Mouse (Mus musculus): ENCODE results near the gene Mall.

The Mall gene

DNA sequence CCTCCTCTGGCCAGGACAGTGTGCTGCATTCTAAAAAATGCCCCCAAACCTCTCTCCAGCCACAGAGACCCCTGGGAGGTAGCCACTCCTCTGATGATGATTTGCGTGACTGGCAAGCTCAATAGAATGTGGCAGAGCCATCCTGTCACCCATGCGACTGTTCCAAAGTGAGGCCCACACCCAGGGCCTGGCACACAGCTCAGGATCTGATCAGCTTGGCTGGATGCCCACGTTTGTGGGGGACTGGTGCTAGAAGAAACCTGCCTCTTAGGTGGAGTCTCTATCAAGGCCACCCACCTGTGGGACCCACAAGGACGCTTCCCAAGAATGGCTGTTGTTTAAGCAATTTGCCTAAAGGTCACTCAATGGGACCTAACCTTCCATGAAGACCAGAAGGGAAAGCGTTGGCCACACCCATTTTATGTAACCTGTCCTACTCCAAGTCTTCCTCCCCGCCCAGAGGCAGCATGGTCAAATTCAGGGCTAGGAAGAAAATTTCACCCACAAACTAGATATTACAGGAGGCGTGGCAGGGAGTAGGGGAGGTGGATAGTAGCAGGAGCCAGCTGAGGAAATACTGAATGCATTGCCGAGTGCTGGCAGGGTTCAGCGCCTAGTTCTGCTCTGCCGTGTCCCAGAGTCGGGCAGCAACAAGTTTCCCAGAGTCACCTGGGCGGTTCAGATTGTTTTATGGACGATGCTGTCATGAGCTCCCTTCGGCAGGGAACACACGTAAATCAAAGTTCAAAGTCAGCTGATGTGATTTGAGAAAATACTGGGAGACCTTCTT lies 876 bp downstream of the Mall start:
- DNase-seq (ENCODE audit: low spot score), result no peak

DNA sequence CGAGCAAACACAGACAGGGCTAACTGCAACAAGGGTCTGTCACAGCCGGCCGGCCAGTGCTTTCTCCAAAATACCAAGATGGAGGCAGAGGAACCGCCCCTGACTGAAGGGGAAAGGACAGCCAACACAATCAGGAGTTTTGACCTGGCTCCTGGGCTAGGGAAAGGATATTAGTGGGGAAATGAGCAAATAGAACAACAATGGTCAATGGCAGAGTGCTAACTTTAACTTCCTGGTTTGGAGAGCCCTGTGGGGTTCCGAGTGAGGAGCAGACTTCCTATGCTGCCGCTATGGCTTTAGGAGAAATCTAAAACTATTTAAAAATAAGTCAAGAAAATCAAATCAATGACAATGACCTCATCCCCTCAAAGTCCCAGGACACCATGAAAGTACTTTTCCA lies 1.6 kb downstream of the Mall start:
- DNase-seq (ENCODE audit: low spot score), result no peak

DNA sequence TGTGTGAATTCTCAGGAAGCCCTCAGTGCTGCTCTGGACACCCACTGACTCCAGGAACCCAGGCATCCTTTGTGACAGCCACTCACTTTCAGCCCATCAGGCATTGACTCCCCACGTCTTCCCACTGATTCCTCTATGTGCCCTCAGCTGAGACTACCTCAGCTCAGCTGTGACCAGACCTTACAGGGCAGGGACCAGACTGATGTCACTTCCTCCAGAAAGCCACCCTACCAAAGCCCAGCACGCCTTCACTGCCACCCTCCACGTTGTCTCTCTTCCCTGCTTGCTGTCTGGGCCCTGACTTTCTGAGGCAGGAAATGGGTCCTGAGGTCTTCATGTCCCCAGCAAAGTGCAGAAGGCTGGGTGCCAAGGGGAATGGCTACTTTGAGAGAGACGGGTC lies 6.5 kb downstream of the Mall start:
- DNase-seq (ENCODE audit: low spot score), result no peak

DNA sequence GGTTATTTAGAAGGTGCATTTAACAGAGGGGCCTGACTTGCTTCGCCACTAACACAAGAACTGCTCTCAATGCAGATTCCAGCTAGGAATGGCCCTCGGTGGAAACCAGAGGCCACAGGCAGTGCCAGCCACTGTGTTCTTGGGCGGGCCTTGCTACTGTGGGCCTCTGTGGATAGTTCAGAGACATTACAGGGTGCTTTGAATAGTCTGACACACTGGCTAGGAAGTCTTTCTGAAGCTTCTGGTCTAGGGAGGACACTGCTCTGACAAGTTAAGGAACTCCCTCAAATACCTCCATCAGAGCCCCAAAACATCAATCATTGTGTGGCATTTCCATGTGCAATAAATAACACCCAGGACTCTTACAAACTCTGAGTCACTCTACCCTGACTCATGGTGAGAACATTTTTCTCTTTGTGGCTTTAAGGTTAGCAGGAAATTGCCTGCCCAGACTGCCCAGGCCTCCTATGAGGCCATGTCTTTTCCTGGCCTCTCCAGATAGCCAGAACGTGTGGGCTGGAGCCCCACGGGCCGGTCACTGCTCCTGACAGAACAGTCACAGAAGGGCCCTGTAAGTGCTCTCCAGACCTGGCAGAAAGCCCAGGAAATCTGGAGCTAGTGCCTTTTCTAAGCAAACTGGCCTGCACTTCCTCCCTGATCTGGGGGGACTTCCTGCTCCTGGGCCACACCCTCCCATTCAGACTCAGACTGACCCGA lies 7.4 kb downstream of the Mall start:
- DNase-seq (ENCODE audit: low spot score), result no peak

DNA sequence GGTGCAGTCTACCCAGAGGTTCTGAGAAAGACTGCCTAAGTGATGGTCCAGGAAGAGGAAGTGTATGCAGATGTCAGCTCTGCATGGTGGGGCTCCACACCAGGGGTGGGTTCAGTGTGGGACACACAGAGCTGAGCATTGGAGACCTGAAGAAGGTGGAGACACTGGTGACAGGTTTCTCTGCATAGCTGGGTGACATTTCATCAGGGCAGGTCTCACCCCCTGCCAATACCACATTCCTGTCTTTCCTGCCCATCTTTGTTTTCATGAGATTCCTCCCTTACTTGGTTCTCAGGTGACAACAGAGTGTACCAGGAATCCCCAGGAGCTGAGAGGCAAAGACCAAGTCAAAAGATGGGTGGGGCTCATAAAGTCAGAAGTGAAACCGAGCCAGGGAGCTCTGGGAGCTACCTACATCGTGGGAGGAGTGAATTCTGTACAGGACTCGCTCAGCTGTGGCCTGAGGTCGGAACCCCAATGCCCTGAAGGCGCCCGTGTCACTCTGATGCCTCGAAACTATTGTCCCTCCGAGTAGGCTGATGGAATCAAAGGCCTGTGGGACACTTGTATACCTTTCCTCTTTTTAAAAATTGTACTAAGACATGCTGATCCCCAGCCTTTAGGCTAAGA lies 10.8 kb downstream of the Mall start:
- DNase-seq (ENCODE audit: low spot score), result no peak

DNA sequence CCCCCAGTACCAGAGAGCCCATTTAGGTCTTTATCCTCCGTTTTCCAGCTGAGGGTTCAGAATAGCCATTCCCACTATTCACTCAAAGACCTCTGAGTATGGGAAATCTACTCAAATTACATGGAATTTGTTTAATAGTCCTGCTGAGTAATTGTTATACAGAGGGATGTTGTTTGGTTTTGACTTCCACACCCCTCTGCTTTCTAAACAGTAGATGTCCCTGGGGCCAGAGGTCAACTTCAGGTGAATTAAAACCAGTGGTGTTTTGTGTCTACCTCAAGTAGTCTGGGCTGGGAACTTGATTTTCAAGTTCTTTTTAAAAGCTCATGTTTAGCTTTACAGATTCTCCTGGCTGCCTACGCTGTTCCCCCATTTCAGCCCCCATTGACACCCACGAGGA lies 15.0 kb downstream of the Mall start:
- DNase-seq (ENCODE audit: low spot score), result no peak

DNA sequence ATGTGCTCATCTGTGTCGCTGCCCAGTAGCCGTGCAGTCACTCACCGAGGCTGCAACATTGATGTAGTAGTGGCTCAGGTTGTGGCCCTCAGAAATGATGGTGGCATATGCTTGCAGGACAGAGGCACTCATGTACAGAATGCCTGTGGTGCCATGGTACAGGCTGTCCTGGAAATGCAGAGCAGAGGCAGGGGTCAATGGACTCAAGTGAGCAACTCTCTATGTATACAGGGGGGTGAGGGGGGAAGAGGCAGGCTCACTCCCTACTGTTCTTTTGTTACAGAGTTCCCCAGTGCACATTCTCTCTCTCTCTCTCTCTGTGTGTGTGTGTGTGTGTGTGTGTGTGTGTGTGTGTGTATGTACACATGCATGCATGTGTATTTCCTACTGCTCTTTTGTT lies 20.9 kb downstream of the Mall start:
- no peak for DNase-seq (ENCODE audit: low spot score)

DNA sequence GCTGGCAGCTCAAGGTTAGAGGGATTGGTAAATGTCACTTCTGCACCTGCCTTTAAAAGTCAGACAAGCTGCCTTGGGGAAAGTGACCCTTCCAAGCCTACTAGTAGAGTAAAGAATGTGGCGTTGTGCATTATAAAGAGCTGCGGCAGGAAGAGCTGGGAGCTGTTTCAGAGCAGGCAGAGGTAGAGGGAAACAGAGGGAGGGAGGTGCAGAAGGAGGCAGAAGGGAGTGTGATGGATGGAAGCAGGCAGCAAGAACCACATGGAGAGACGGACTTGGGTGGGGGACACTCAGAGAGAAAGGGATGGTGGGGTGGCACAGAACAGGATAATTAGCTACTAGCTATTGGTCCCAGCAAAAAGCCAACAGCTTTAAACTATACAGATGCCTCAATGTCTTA lies 21.7 kb downstream of the Mall start:
- no peak for DNase-seq (ENCODE audit: low spot score)

DNA sequence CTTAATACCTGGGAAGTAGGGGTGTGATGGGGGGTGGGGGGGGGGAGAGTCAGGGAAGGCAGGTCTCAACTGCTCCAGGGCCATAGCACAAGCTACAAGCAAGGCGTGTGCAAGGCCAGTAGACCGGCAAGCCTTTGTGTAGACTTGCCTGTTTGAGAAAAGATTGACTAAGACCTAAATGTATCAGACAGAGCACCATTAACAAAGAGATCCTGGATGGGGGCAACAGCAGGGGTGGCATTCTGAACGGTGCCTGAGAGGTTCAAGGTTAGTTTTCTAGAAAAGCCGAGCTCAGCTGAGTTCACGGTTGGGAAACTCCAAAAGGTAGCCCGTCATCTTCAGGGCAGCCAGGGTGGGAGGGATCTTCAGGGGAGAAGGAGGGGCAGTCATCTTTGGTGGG lies 24.5 kb downstream of the Mall start:
- DNase-seq (ENCODE audit: low spot score), result no peak

DNA sequence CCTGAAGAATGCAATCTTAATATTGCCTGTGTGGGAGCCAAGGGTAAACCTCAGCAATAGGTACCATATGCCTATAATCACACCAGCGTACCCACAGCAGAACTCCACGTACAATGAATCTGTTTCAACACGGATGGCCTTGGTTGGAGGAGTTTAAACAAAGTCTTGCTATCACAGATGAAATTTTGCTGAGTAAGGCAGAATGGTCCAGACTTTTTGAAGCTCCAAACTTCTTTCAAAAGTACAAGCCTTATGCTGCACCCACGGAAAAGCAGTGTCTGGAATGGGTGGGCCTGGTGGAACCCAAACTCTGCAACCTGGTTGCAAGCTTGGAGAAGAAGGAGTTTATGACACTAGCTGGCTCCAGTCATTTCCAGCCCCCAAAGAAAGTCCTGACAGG lies 40.5 kb downstream of the Mall start:
- DNase-seq (ENCODE audit: low spot score), result no peak

DNA sequence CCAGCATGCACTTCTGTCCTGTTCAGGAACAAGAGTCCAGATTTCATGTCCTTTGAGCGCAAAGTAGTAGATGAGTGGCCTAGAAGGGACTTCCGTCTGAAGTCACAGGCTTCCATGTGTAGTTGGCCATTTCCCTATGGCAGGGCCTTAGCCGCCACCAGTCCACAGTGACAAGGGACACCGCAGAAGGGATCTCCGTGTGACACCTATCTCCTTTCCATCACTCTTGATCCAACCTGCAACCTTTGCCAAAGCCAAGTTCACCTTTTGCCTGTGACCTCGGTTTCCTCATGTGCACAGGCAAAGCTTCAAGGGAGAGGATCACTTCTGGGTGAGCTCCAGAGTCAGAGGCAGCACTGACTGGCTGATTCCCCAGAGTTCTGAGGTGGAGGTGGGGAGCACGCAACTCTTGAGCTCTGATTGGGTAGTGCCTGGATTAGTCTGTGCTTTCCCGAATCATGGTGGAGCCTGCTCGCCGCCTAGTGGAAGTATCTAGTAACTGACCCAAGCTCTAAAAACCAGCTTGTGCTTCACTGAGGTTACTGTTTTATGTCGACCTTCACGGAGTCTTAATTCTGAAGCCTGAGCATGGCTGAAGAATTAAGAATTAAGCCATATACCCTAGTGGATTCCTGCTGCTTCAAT lies 45.9 kb downstream of the Mall start:
- DNase-seq (ENCODE audit: low spot score), result no peak

DNA sequence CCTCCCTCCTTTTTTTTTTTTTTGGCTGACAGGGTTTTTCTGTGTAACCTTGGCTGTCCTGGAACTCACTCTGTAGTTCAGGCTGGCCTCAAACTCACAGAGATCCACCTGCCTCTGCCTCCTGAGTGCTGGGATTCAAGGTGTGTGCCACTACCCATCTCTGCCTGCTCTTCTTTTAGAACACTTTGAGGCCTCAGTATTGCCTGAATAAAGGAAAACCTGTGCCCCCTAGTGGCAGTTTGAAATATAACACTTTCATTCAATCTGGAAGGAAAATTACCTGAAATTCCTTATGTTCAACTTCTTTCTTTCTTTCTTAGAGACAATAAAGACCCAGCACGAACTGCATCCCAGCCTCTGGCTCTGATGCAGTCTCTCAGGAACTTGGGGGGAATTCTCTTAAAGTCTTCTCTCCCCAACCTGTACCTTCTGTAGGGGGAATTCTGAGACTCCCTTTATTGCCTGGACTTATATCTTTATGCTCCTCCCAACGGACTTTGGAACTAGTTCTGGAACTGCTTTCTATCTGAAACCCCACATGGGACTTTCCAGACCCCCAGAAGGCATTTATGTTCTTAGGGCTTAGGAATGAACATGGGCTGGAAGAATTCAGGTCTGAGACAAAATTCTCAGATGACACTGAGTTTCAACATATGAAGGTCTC lies 61.8 kb downstream of the Mall start:
- no peak for DNase-seq (ENCODE audit: low spot score)

DNA sequence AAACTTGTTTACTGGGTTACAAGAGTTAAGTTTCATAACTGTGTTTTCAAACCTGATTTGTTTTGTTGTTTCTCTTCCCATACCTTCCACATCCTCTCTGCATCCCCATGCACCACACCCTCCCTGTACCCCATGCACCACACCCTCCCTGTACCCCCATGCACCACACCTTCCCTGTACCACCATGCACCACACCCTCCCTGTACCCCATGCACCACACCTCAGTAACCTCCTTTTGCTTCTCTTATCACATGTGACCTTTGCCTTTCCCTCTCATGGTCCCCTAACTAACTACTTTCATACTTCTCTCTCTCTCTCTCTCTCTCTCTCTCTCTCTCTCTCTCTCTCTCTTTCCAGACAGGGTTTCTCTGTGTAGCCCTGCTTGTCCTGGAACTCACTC lies 62.7 kb downstream of the Mall start:
- no peak for DNase-seq (ENCODE audit: low spot score)

DNA sequence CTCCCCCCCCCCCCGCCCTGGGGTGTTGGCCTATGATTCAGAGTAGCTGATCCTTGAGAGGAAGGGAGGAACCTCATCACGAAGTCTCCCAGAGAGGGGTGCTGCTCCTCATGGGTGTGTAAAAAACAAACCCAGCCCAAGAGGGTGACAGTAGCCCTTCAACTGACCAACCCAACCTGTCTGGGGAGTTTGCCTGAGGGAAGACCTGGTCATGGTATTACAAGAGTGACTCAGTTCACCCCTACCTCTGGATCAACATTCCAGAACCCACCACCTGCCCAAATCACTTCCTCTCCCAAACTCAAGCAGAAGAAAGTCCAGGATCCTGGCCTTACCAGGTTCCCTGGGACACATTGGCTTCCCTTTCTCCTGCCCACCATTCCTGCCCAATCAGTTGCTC lies 67.0 kb downstream of the Mall start:
- DNase-seq (ENCODE audit: low spot score), result no peak

DNA sequence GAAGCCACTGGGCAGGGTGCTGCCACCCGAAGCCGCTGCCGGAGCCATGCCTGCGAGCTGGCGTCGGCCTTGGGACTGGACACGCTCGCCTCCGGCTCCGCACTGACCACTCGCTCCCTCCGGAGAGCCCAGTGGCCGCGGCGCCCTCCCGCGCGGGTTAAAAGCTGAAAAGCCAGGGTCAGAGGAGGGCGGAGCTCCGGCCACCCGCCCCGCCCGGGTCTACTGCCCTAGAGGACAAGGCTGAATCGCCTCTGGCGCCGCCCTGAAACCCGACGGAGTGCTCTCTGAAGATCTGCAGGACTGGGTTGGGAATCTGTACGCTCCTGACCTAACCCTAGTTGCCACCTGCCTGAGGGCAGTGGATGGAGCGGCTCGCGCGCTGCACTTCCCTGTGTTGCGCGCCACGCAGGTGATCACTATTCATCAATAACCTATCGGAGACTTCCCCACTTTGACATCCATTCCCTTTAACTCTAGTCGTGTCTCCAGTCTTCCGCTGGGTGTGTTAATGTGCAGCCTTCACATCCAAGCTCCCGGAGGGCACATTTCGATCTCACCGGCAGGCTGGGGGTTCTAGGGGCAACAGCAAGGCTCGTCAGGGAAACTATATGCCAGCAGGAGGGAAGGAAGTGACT lies 73.5 kb downstream of the Mall start, which contains the start of gene Mal:
Gene Mal (minus strand): TSS at position 610 of the 635 bp plus-strand sequence.
- no peak for DNase-seq (ENCODE audit: low spot score)

DNA sequence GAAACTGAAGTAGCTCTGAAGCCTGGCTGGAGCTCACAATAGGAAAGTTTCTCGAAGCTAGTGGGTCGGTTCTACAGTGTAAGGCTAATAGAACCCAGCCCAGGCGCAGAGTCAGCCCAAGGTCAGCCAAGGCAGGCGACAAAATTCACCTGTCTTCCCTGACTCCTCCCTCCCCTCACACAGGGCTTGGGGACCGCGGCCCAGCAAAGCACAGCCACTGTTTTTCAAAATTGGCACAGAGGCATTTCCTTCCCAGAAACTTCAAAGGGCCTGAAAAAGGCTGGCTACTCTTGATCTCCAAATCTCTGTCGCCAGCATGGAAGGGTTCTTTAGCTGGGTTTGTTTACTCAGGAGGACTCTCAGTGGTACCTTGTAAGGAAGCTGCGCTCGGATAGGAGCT lies 74.3 kb downstream of the Mall start:
- no peak for DNase-seq (ENCODE audit: low spot score)

DNA sequence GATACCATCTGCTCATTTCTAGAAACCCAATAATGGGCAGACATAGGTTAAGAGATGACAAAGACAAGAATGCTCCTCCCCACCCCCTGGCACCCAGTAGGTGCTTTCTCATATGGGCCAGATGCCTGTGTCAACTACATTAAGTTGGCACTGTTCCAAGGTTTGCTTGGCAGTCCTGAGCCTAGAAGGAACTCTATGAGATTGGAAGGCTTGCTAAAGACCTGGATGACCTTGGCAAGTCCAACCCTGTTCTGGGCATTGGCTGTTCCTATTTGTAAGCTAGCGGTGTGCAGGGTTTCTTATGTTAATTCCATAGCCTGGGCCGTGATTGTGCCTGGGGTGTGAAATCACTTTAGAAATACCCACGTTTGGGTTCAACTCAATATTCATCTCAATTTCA lies 74.9 kb downstream of the Mall start:
- DNase-seq (ENCODE audit: low spot score), result no peak
